Mouse (Mus musculus) testis, adult 2 months (tissue): Measurements from ENCODE around the gene Arhgap24. TPM values are rescaled to one million over a fixed set of nuclear protein-coding genes. Genes with fewer than 3 reads are reported as not detected.

Source experiments
- H3K27ac ChIP-seq: fragments of 200-500 bp; 2 replicates; pipeline ENCODE4 v1.5.1; 2012; ENCODE audit warnings: low read depth, low read length; ENCODE audit not compliant: control insufficient read depth, insufficient read depth
- H3K27me3 ChIP-seq: fragments of 200-500 bp; 2 replicates; pipeline ENCODE4 v1.6.1; 2012; ENCODE audit warnings: mild to moderate bottlenecking, low read length, moderate library complexity; ENCODE audit not compliant: control insufficient read depth, insufficient read depth
- H3K36me3 ChIP-seq: fragments of 200-500 bp; 2 replicates; pipeline ENCODE4 v1.6.1; 2012; ENCODE audit warnings: mild to moderate bottlenecking, low read length; ENCODE audit not compliant: control insufficient read depth, insufficient read depth
- H3K4me1 ChIP-seq: fragments of 200-500 bp; 2 replicates; pipeline ENCODE4 v1.6.1; 2012; ENCODE audit warnings: low read length; ENCODE audit not compliant: control insufficient read depth, insufficient read depth
- H3K4me3 ChIP-seq: fragments of 200-500 bp; 2 replicates; pipeline ENCODE4 v1.5.1; 2012; ENCODE audit warnings: low read depth, mild to moderate bottlenecking, low read length, moderate library complexity, mixed read lengths; ENCODE audit not compliant: control insufficient read depth
- CTCF ChIP-seq: fragments of 200-500 bp; IDR thresholded peaks from 2 replicates; pipeline ENCODE4 v1.5.1; 2012; ENCODE audit warnings: low read depth, mild to moderate bottlenecking, inconsistent platforms, low read length, moderate library complexity; ENCODE audit not compliant: control insufficient read depth, insufficient read depth, insufficient replicate concordance
- POLR2A ChIP-seq: fragments of 200-500 bp; IDR thresholded peaks from 2 replicates; pipeline ENCODE4 v1.6.1; 2012; ENCODE audit warnings: low read depth, mild to moderate bottlenecking, inconsistent platforms, low read length, moderate library complexity; ENCODE audit not compliant: control insufficient read depth
- polyA plus RNA-seq: library from polyadenylated mRNA; depleted of rRNA; stranded (reverse); fragments of >200 nt; gene quantifications from 2 replicates; pipeline ENCODE4 v1.2.3, GENCODE M21; 2012

Arhgap24 gene
- polyA plus RNA-seq, 1 experiment: 1.9 TPM

- TF ChIP-seq POLR2A: no peak
- no peak for TF ChIP-seq CTCF
- Histone ChIP-seq H3K27me3 (no peaks in the 10 kb centered on the region), H3K27ac (no peak overlapping the region), H3K4me3 (no peak overlapping the region), H3K36me3 (no peaks in the 10 kb centered on the region), H3K4me1 (no peaks in the 10 kb centered on the region)
Observed at GRCm38 (mm10) chr5:102874605-102875298, 393.6 kb downstream of the Arhgap24 start.

DNA sequence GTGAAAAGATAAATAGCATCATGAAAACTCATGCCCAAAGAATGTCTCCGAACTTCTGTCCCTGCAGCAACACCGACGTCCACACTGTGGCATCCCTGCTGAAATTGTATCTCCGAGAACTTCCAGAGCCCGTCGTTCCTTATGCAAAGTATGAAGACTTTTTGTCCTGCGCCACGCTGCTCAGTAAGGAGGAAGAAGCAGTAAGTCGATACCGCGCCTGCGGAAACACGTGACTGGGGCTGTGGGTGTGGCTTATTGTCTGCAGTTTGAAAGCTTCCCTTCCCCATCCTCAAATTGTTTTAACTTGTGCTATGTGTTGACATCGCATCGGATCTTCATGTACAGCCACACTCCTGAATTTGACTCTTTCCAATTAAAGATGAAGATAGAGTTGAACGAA, 394.4 kb downstream of the Arhgap24 start:
- Histone ChIP-seq H3K4me1 (no peaks in the 10 kb centered on the region), H3K36me3 (no peaks in the 10 kb centered on the region), H3K4me3 (peak overlapping the region; percentile 6; the same call in 1 of the 2 replicates), H3K27me3 (no peaks in the 10 kb centered on the region), H3K27ac (no peak overlapping the region)
- no peak for TF ChIP-seq POLR2A
- TF ChIP-seq CTCF: no peak

- Histone ChIP-seq H3K4me1 (peaks cover 6% of the 10 kb centered on the region), H3K27me3 (no peaks in the 10 kb centered on the region), H3K36me3 (no peaks in the 10 kb centered on the region), H3K4me3 (no peak overlapping the region), H3K27ac (no peak overlapping the region)
- TF ChIP-seq POLR2A: no peak
- TF ChIP-seq CTCF: no peak
Observed at GRCm38 (mm10) chr5:102888482-102889162, 407.4 kb downstream of the Arhgap24 start.

- TF ChIP-seq CTCF (no peak), POLR2A (no peak)
Observed at GRCm38 (mm10) chr5:102889163-102889488, 407.9 kb downstream of the Arhgap24 start.

DNA sequence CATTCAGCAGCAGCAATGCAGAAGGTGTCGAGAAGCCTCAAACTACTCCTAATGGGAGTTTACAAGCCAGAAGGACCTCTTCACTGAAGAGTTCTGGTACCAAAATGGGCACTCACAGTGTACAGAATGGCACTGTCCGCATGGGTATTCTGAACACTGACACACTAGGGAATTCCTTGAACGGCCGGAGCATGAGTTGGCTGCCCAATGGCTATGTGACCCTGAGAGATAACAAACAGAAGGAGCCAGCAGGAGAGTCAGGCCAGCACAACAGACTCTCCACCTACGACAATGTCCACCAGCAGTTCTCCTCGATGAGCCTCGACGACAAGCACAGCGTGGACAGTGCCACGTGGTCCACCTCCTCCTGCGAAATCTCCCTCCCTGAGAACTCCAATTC, 411.0 kb downstream of the Arhgap24 start:
- no peaks in the 10 kb centered on the region for H3K27me3 ChIP-seq
- peaks cover 6% of the 10 kb centered on the region for H3K4me1 ChIP-seq
- H3K4me3 ChIP-seq: no peak overlapping the region; the same call in 1 of the 2 replicates
- H3K27ac ChIP-seq: no peak overlapping the region
- H3K36me3 ChIP-seq: no peaks in the 10 kb centered on the region
- TF ChIP-seq CTCF (no peak), POLR2A (no peak)

More at GRCm38 (mm10) chr5:102889163-102889488, 407.9 kb downstream of the Arhgap24 start:
- Histone ChIP-seq H3K4me3 (no peak overlapping the region), H3K4me1 (peaks cover 6% of the 10 kb centered on the region), H3K36me3 (no peaks in the 10 kb centered on the region), H3K27ac (no peak overlapping the region), H3K27me3 (no peaks in the 10 kb centered on the region)

- Histone ChIP-seq H3K4me3 (no peak overlapping the region), H3K4me1 (no peaks in the 10 kb centered on the region), H3K27me3 (no peaks in the 10 kb centered on the region), H3K36me3 (no peaks in the 10 kb centered on the region), H3K27ac (no peak overlapping the region)
- TF ChIP-seq POLR2A (no peak), CTCF (no peak)
Observed at GRCm38 (mm10) chr5:102898301-102898700, 417.1 kb downstream of the Arhgap24 start.

DNA sequence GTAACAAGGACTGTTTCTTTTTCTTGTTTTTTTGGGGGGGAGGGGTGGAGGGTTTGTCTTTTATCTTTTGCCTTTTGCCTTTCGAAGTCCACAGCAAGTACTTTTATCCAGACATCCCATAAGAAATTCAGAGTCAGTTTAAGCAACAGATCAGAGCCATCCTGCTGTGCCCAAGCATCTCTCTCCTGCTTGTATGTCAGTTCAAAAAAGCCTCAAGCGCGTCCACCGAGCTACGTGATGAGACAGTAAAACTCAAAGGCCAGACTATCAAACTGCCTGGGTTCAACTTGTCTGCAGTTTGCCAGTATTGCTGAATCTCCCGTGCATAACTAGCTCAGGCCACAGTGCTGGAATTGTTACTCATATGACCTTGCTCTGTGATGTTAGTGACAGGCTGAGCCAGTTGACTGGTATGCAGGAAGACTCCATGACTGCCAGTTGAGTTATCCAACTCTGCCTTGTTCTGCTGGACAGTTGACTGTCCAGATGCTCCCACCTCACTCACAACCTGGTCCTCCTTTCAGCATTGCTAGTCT, 418.6 kb downstream of the Arhgap24 start:
- peaks cover 4% of the 10 kb centered on the region for H3K4me1 ChIP-seq
- TF ChIP-seq CTCF: no peak
- TF ChIP-seq POLR2A: no peak
- H3K4me3 ChIP-seq: no peak overlapping the region
- H3K36me3 ChIP-seq: no peaks in the 10 kb centered on the region
- no peaks in the 10 kb centered on the region for H3K27me3 ChIP-seq
- H3K27ac ChIP-seq: no peak overlapping the region
